Mouse (Mus musculus): ENCODE results near the gene Olfr298.

Olfr298 gene

GRCm38 (mm10) chr7:86492384-86492783 is at the start of gene Olfr298:
Gene Olfr298 (minus strand): TSS chr7:86492484.
- no peak for DNase-seq

- DNase-seq: no peak
These were observed 27.4 kb upstream of the Olfr298 start, which contains the start of gene Olfr297 for GRCm38 (mm10) chr7:86519668-86520067. Gene Olfr297 (plus strand): TSS chr7:86519968.

- no peak for DNase-seq
These were observed 32.7 kb downstream of the Olfr298 start, which contains the start of gene Olfr299 for GRCm38 (mm10) chr7:86459621-86460020. Gene Olfr299 (plus strand): TSS chr7:86459921.
